Mouse (Mus musculus): ENCODE results near the gene Cdsn. TPM values are rescaled to one million over a fixed set of nuclear protein-coding genes. Genes with fewer than 3 reads are reported as not detected.
A peak's percentile ranks its signal among the peaks of the same experiment; 100 is the strongest.

Cdsn gene
- total RNA-seq, 1 experiment, result 1.1 TPM

- Histone ChIP-seq H3K9me3 (ENCODE audit: control insufficient read depth, insufficient read depth, low read depth, low read length) (no peaks in the 10 kb centered on the region), H3K9ac (ENCODE audit: insufficient read depth, low read depth, low read length, poor library complexity, severe bottlenecking) (peak overlapping the region; percentile 46; the same call in 1 of the 2 replicates), H3K27ac (ENCODE audit: insufficient read depth, low read depth, low read length, poor library complexity, severe bottlenecking) (no peak overlapping the region), H3K4me3 (ENCODE audit: insufficient read depth in 1 of 2, low read depth in 1 of 2, low read length in 2 of 2, poor library complexity in 1 of 2, severe bottlenecking in 1 of 2) (no peak overlapping the region), H3K36me3 (ENCODE audit: control insufficient read depth, insufficient read depth, low read length, poor library complexity, severe bottlenecking) (peaks cover 4% of the 10 kb centered on the region), H3K4me1 (ENCODE audit: control insufficient read depth in 2 of 2, insufficient read depth in 2 of 2, low read length in 2 of 2, poor library complexity in 1 of 2) (peaks cover 4 to 40% of the 10 kb centered on the region in 2 experiments; a peak in 3 of 4 replicates)
- in situ Hi-C loops (cut with MboI; ENCODE audit: low sequenced_read_pairs in 2 of 2, unreplicated experiment in 2 of 2), result no loop called here
- DNase-seq (ENCODE audit: low read depth, low spot score), result no peak
- TF ChIP-seq ZNF384 (IDR thresholded peaks at IDR 0.05; ENCODE audit: low read depth, low read length), result no peak
- no peak for TF ChIP-seq CHD2 (IDR thresholded peaks at IDR 0.05; ENCODE audit: low read depth, low read length)
- no peak for TF ChIP-seq MAFK (IDR thresholded peaks at IDR 0.05; ENCODE audit: insufficient read depth, low read depth, low read length)
- TF ChIP-seq ZC3H11A (IDR thresholded peaks at IDR 0.05; ENCODE audit: borderline replicate concordance, low read depth, low read length), result peak; percentile 28; the same call in 1 of the 2 replicates
- TF ChIP-seq HCFC1 (IDR thresholded peaks at IDR 0.05; ENCODE audit: borderline replicate concordance, insufficient read depth, low read length), result no peak
These were observed 17.6 kb upstream of the Cdsn start for GRCm38 (mm10) chr17:35534343-35534742.

GRCm38 (mm10) chr17:35537421-35537820 is 14.5 kb upstream of the Cdsn start:
- TF ChIP-seq CHD2 (IDR thresholded peaks at IDR 0.05; ENCODE audit: low read depth, low read length) (no peak), HCFC1 (IDR thresholded peaks at IDR 0.05; ENCODE audit: borderline replicate concordance, insufficient read depth, low read length) (no peak), ZNF384 (IDR thresholded peaks at IDR 0.05; ENCODE audit: low read depth, low read length) (no peak), ZC3H11A (IDR thresholded peaks at IDR 0.05; ENCODE audit: borderline replicate concordance, low read depth, low read length) (no peak), MAFK (IDR thresholded peaks at IDR 0.05; ENCODE audit: insufficient read depth, low read depth, low read length) (no peak)
- Histone ChIP-seq H3K4me1 (ENCODE audit: control insufficient read depth in 2 of 2, insufficient read depth in 2 of 2, low read length in 2 of 2, poor library complexity in 1 of 2) (peaks cover 2 to 23% of the 10 kb centered on the region in 2 experiments; a peak in 3 of 4 replicates), H3K9ac (ENCODE audit: insufficient read depth, low read depth, low read length, poor library complexity, severe bottlenecking) (no peak overlapping the region), H3K4me3 (ENCODE audit: insufficient read depth in 1 of 2, low read depth in 1 of 2, low read length in 2 of 2, poor library complexity in 1 of 2, severe bottlenecking in 1 of 2) (no peak overlapping the region), H3K36me3 (ENCODE audit: control insufficient read depth, insufficient read depth, low read length, poor library complexity, severe bottlenecking) (no peaks in the 10 kb centered on the region), H3K9me3 (ENCODE audit: control insufficient read depth, insufficient read depth, low read depth, low read length) (no peaks in the 10 kb centered on the region), H3K27ac (ENCODE audit: insufficient read depth, low read depth, low read length, poor library complexity, severe bottlenecking) (no peak overlapping the region)
- no peak for DNase-seq (ENCODE audit: low read depth, low spot score)
- in situ Hi-C loops (cut with MboI; ENCODE audit: low sequenced_read_pairs in 2 of 2, unreplicated experiment in 2 of 2), result no loop called here

GRCm38 (mm10) chr17:35538476-35538875 is 13.5 kb upstream of the Cdsn start:
- no peak for TF ChIP-seq HCFC1 (IDR thresholded peaks at IDR 0.05; ENCODE audit: borderline replicate concordance, insufficient read depth, low read length)
- TF ChIP-seq ZC3H11A (IDR thresholded peaks at IDR 0.05; ENCODE audit: borderline replicate concordance, low read depth, low read length), result no peak
- TF ChIP-seq MAFK (IDR thresholded peaks at IDR 0.05; ENCODE audit: insufficient read depth, low read depth, low read length), result no peak
- TF ChIP-seq ZNF384 (IDR thresholded peaks at IDR 0.05; ENCODE audit: low read depth, low read length), result no peak
- no peak for TF ChIP-seq CHD2 (IDR thresholded peaks at IDR 0.05; ENCODE audit: low read depth, low read length)
- Histone ChIP-seq H3K9me3 (ENCODE audit: control insufficient read depth, insufficient read depth, low read depth, low read length) (no peaks in the 10 kb centered on the region), H3K4me3 (ENCODE audit: insufficient read depth in 1 of 2, low read depth in 1 of 2, low read length in 2 of 2, poor library complexity in 1 of 2, severe bottlenecking in 1 of 2) (no peak overlapping the region), H3K36me3 (ENCODE audit: control insufficient read depth, insufficient read depth, low read length, poor library complexity, severe bottlenecking) (no peaks in the 10 kb centered on the region), H3K4me1 (ENCODE audit: control insufficient read depth in 2 of 2, insufficient read depth in 2 of 2, low read length in 2 of 2, poor library complexity in 1 of 2) (peaks cover under 1 to 17% of the 10 kb centered on the region in 2 experiments; a peak in 3 of 4 replicates), H3K9ac (ENCODE audit: insufficient read depth, low read depth, low read length, poor library complexity, severe bottlenecking) (no peak overlapping the region), H3K27ac (ENCODE audit: insufficient read depth, low read depth, low read length, poor library complexity, severe bottlenecking) (no peak overlapping the region)
- no peak for DNase-seq (ENCODE audit: low read depth, low spot score)
- in situ Hi-C loops (cut with MboI; ENCODE audit: low sequenced_read_pairs in 2 of 2, unreplicated experiment in 2 of 2), result no loop called here

GRCm38 (mm10) chr17:35539540-35539939 is 12.4 kb upstream of the Cdsn start:
- H3K36me3 ChIP-seq (ENCODE audit: control insufficient read depth, insufficient read depth, low read length, poor library complexity, severe bottlenecking), result no peaks in the 10 kb centered on the region
- H3K27ac ChIP-seq (ENCODE audit: insufficient read depth, low read depth, low read length, poor library complexity, severe bottlenecking), result no peak overlapping the region
- in situ Hi-C loops (cut with MboI; ENCODE audit: low sequenced_read_pairs in 2 of 2, unreplicated experiment in 2 of 2), result no loop called here
- H3K4me1 ChIP-seq (ENCODE audit: control insufficient read depth in 2 of 2, insufficient read depth in 2 of 2, low read length in 2 of 2, poor library complexity in 1 of 2), result peaks cover 6 to 13% of the 10 kb centered on the region in 2 experiments; a peak in 3 of 4 replicates
- no peaks in the 10 kb centered on the region for H3K9me3 ChIP-seq (ENCODE audit: control insufficient read depth, insufficient read depth, low read depth, low read length)
- H3K9ac ChIP-seq (ENCODE audit: insufficient read depth, low read depth, low read length, poor library complexity, severe bottlenecking), result 0 out of 2 replicates have a peak overlapping the region, but pooled peaks have one; percentile 10
- TF ChIP-seq ZC3H11A (IDR thresholded peaks at IDR 0.05; ENCODE audit: borderline replicate concordance, low read depth, low read length) (no peak), MAFK (IDR thresholded peaks at IDR 0.05; ENCODE audit: insufficient read depth, low read depth, low read length) (no peak), HCFC1 (IDR thresholded peaks at IDR 0.05; ENCODE audit: borderline replicate concordance, insufficient read depth, low read length) (no peak), ZNF384 (IDR thresholded peaks at IDR 0.05; ENCODE audit: low read depth, low read length) (no peak), CHD2 (IDR thresholded peaks at IDR 0.05; ENCODE audit: low read depth, low read length) (no peak)
- no peak for DNase-seq (ENCODE audit: low read depth, low spot score)
- no peak overlapping the region for H3K4me3 ChIP-seq (ENCODE audit: insufficient read depth in 1 of 2, low read depth in 1 of 2, low read length in 2 of 2, poor library complexity in 1 of 2, severe bottlenecking in 1 of 2)
